Mouse (Mus musculus) kidney, embryonic 15.5 days (tissue): Measurements from ENCODE around the gene Smim12. TPM values are rescaled to one million over a fixed set of nuclear protein-coding genes. Genes with fewer than 3 reads are reported as not detected.

Source experiments
- ATAC-seq: fragments of 200-750 bp; cut with Nextera tagmentation; replicated peaks from 2 replicates; pipeline ENCODE4 v1.8.0; 2017; ENCODE audit warnings: moderate TSS enrichment; ENCODE audit not compliant: low FRiP score
- H3K27ac ChIP-seq: fragments of 300-500 bp; sonication (generic); 2 replicates; pipeline ENCODE4 v1.5.1; 2015; ENCODE audit warnings: mild to moderate bottlenecking, inconsistent platforms
- H3K27me3 ChIP-seq: fragments of 300-500 bp; sonication (generic); 2 replicates; pipeline ENCODE4 v1.6.1; 2015; ENCODE audit warnings: inconsistent platforms
- H3K36me3 ChIP-seq: fragments of 300-500 bp; sonication (generic); 2 replicates; pipeline ENCODE4 v1.6.1; 2015; ENCODE audit warnings: inconsistent platforms
- H3K4me1 ChIP-seq: fragments of 300-500 bp; sonication (generic); 2 replicates; pipeline ENCODE4 v1.6.1; 2015; ENCODE audit warnings: inconsistent platforms
- H3K4me2 ChIP-seq: fragments of 300-500 bp; sonication (generic); 2 replicates; pipeline ENCODE4 v1.6.1; 2015; ENCODE audit warnings: moderate library complexity, mild to moderate bottlenecking, inconsistent platforms
- H3K4me3 ChIP-seq: fragments of 300-500 bp; sonication (generic); replicated peaks from 2 replicates; pipeline ENCODE4 v1.5.1; 2015; ENCODE audit warnings: mild to moderate bottlenecking, inconsistent platforms
- H3K9ac ChIP-seq: fragments of 300-500 bp; sonication (generic); 2 replicates; pipeline ENCODE4 v1.6.1; 2015; ENCODE audit warnings: mild to moderate bottlenecking, inconsistent platforms
- H3K9me3 ChIP-seq: fragments of 300-500 bp; sonication (generic); replicated peaks from 2 replicates; pipeline ENCODE4 v1.6.1; 2016; ENCODE audit warnings: inconsistent platforms
- WGBS: fragments of 180-500 bp; shearing (Covaris S2); methylation state at CpG from one replicate; pipeline ENCODE4 v1.1.7; 2015; ENCODE audit warnings: mixed read lengths; 5-methylcytosine and 5-hydroxymethylcytosine counted together
- polyA plus RNA-seq: library from polyadenylated mRNA; unstranded; fragments of >200 nt; fragmentation: Nextera tagmentation; extraction: Ambion mirVana; gene quantifications from 2 replicates; pipeline ENCODE4 v1.2.1, GENCODE M21; 2015

Smim12 gene
- polyA plus RNA-seq = 65.6 and 66.3 TPM in 2 replicates

- Histone ChIP-seq H3K9me3 (no peaks in the 10 kb centered on the region), H3K27ac (no peak within 1 kb of the TSS), H3K27me3 (peaks cover 12% of the 10 kb centered on the region), H3K36me3 (peaks cover 20% of the 10 kb centered on the region), H3K4me1 (peaks cover 14% of the 10 kb centered on the region), H3K4me3 (peak within 1 kb of the TSS; percentile 81), H3K9ac (peak within 1 kb of the TSS; percentile 84), H3K4me2 (peak within 1 kb of the TSS; percentile 89)
- peak; percentile 98 for ATAC-seq
- WGBS = under 1% methylated on average over 29 of the region's 29 CpGs
Observed at GRCm38 (mm10) chr4:127243552-127243951, at the start of gene Smim12. Gene Smim12, plus strand, starts transcription at chr4:127243784.

GRCm38 (mm10) chr4:127194477-127195269, 48.9 kb upstream of the Smim12 start:
- Histone ChIP-seq H3K9ac (no peak overlapping the region), H3K36me3 (no peaks in the 10 kb centered on the region), H3K27ac (no peak overlapping the region), H3K27me3 (peaks cover 11% of the 10 kb centered on the region; the same call in 1 of the 2 replicates), H3K9me3 (no peaks in the 10 kb centered on the region), H3K4me1 (no peaks in the 10 kb centered on the region), H3K4me2 (no peak overlapping the region), H3K4me3 (no peak overlapping the region)
- no peak for ATAC-seq
- WGBS = 84% methylated on average over 25 of the region's 25 CpGs

- Histone ChIP-seq H3K27me3 (0 out of 2 replicates have a peak, but pooled peaks cover 8% of the 10 kb centered on the region), H3K9ac (no peak overlapping the region), H3K36me3 (no peaks in the 10 kb centered on the region), H3K9me3 (no peaks in the 10 kb centered on the region), H3K4me1 (peaks cover 9% of the 10 kb centered on the region), H3K4me3 (no peak overlapping the region), H3K4me2 (no peak overlapping the region), H3K27ac (no peak overlapping the region)
- 33% methylated on average over 6 of the region's 6 CpGs for WGBS
- no peak for ATAC-seq
Observed at GRCm38 (mm10) chr4:127198609-127199008, 45.0 kb upstream of the Smim12 start.

GRCm38 (mm10) chr4:127199406-127199805, 44.2 kb upstream of the Smim12 start:
- Histone ChIP-seq H3K36me3 (no peaks in the 10 kb centered on the region), H3K4me3 (no peak overlapping the region), H3K4me1 (peaks cover 9% of the 10 kb centered on the region), H3K4me2 (no peak overlapping the region), H3K9me3 (no peaks in the 10 kb centered on the region), H3K27me3 (0 out of 2 replicates have a peak, but pooled peaks cover 8% of the 10 kb centered on the region), H3K9ac (no peak overlapping the region), H3K27ac (no peak overlapping the region)
- WGBS = 70% methylated on average over 12 of the region's 12 CpGs
- ATAC-seq = no peak

- H3K4me3 ChIP-seq = no peak overlapping the region
- H3K4me1 ChIP-seq = peaks cover 9% of the 10 kb centered on the region
- no peak overlapping the region for H3K9ac ChIP-seq
- no peak overlapping the region for H3K4me2 ChIP-seq
- H3K27me3 ChIP-seq = 0 out of 2 replicates have a peak, but pooled peaks cover 8% of the 10 kb centered on the region
- no peaks in the 10 kb centered on the region for H3K9me3 ChIP-seq
- no peak for ATAC-seq
- H3K36me3 ChIP-seq = no peaks in the 10 kb centered on the region
- WGBS = 84% methylated on average over 12 of the region's 12 CpGs
- no peak overlapping the region for H3K27ac ChIP-seq
Observed at GRCm38 (mm10) chr4:127200164-127200722, 43.3 kb upstream of the Smim12 start.

- no peak overlapping the region for H3K4me3 ChIP-seq
- H3K4me1 ChIP-seq = peaks cover 9% of the 10 kb centered on the region
- 0 out of 2 replicates have a peak, but pooled peaks cover 8% of the 10 kb centered on the region for H3K27me3 ChIP-seq
- no peaks in the 10 kb centered on the region for H3K9me3 ChIP-seq
- H3K27ac ChIP-seq = no peak overlapping the region
- H3K36me3 ChIP-seq = no peaks in the 10 kb centered on the region
- ATAC-seq = no peak
- H3K4me2 ChIP-seq = no peak overlapping the region
- H3K9ac ChIP-seq = no peak overlapping the region
- 61% methylated on average over 13 of the region's 13 CpGs for WGBS
Observed at GRCm38 (mm10) chr4:127200769-127201617, 42.6 kb upstream of the Smim12 start.

GRCm38 (mm10) chr4:127203081-127203480, 40.5 kb upstream of the Smim12 start:
- ATAC-seq = no peak
- no peak overlapping the region for H3K4me3 ChIP-seq
- no peak overlapping the region for H3K9ac ChIP-seq
- no peak overlapping the region for H3K4me2 ChIP-seq
- no peaks in the 10 kb centered on the region for H3K36me3 ChIP-seq
- no peaks in the 10 kb centered on the region for H3K9me3 ChIP-seq
- H3K27ac ChIP-seq = no peak overlapping the region
- 88% methylated on average over 1 of the region's 1 CpGs for WGBS
- 0 out of 2 replicates have a peak, but pooled peaks cover 5% of the 10 kb centered on the region for H3K27me3 ChIP-seq
- peaks cover 9% of the 10 kb centered on the region for H3K4me1 ChIP-seq

GRCm38 (mm10) chr4:127211318-127211717, 32.3 kb upstream of the Smim12 start:
- Histone ChIP-seq H3K9me3 (no peaks in the 10 kb centered on the region), H3K4me1 (peaks cover 4% of the 10 kb centered on the region; the same call in 1 of the 2 replicates), H3K36me3 (no peaks in the 10 kb centered on the region), H3K27me3 (peaks cover 32% of the 10 kb centered on the region), H3K4me3 (no peak overlapping the region), H3K27ac (no peak overlapping the region), H3K9ac (no peak overlapping the region), H3K4me2 (no peak overlapping the region)
- 68% methylated on average over 9 of the region's 9 CpGs for WGBS
- ATAC-seq = no peak

- Histone ChIP-seq H3K4me2 (peak overlapping the region; percentile 38), H3K4me3 (no peak overlapping the region)
Observed at GRCm38 (mm10) chr4:127214510-127214909, 29.1 kb upstream of the Smim12 start.

GRCm38 (mm10) chr4:127215103-127215502, 28.5 kb upstream of the Smim12 start:
- H3K4me2 ChIP-seq = no peak overlapping the region
- 47% methylated on average over 11 of the region's 11 CpGs for WGBS
- peaks cover 48% of the 10 kb centered on the region for H3K27me3 ChIP-seq
- H3K9me3 ChIP-seq = no peaks in the 10 kb centered on the region
- no peak overlapping the region for H3K27ac ChIP-seq
- no peak overlapping the region for H3K4me3 ChIP-seq
- H3K36me3 ChIP-seq = no peaks in the 10 kb centered on the region
- peaks cover 4% of the 10 kb centered on the region; the same call in 1 of the 2 replicates for H3K4me1 ChIP-seq
- H3K9ac ChIP-seq = no peak overlapping the region
- ATAC-seq = no peak

More at GRCm38 (mm10) chr4:127214510-127214909, 29.1 kb upstream of the Smim12 start:
- Histone ChIP-seq H3K36me3 (no peaks in the 10 kb centered on the region), H3K9ac (no peak overlapping the region), H3K27ac (no peak overlapping the region), H3K27me3 (peaks cover 48% of the 10 kb centered on the region), H3K4me1 (peaks cover 4% of the 10 kb centered on the region; the same call in 1 of the 2 replicates), H3K9me3 (no peaks in the 10 kb centered on the region)
- no peak for ATAC-seq
- 10% methylated on average over 26 of the region's 28 CpGs for WGBS

GRCm38 (mm10) chr4:127215799-127216198, 27.8 kb upstream of the Smim12 start:
- no peak overlapping the region for H3K4me2 ChIP-seq
- peaks cover 50% of the 10 kb centered on the region for H3K27me3 ChIP-seq
- H3K36me3 ChIP-seq = no peaks in the 10 kb centered on the region
- no peak for ATAC-seq
- no peak overlapping the region for H3K27ac ChIP-seq
- H3K9ac ChIP-seq = no peak overlapping the region
- no peak overlapping the region for H3K4me3 ChIP-seq
- no peaks in the 10 kb centered on the region for H3K9me3 ChIP-seq
- peaks cover 4% of the 10 kb centered on the region; the same call in 1 of the 2 replicates for H3K4me1 ChIP-seq
- 63% methylated on average over 6 of the region's 9 CpGs for WGBS
